Mouse (Mus musculus) megakaryocyte-erythroid progenitor cell, adult 5-6 weeks (primary cell): Measurements from ENCODE around the gene Dmxl2. TPM values are rescaled to one million over a fixed set of nuclear protein-coding genes. Genes with fewer than 3 reads are reported as not detected.

Experiments
- ATAC-seq: replicated peaks from 2 replicates; pipeline ENCODE4 v1.8.0; 2016; ENCODE audit warnings: mild to moderate bottlenecking, inconsistent platforms; ENCODE audit not compliant: severe bottlenecking, poor library complexity, low FRiP score, low TSS enrichment
- total RNA-seq, 2 experiments: library from RNA; stranded (forward) in 1 of 2; stranded (reverse) in 1 of 2; fragments of 200-1000, 215-1000 nt in 1 of 2; fragments of >200 nt in 1 of 2; fragmentation: Nextera tagmentation in 1 of 2; gene quantifications; 2 replicates each; pipeline ENCODE4 v1.2.3; 2014 to 2017

The Dmxl2 gene
- total RNA-seq, 2 experiments from 2014 or later: 0.26 to 2.6 TPM

GRCm38 (mm10) chr9:54342026-54342425, 159.4 kb downstream of the Dmxl2 start:
- ATAC-seq: no peak

DNA sequence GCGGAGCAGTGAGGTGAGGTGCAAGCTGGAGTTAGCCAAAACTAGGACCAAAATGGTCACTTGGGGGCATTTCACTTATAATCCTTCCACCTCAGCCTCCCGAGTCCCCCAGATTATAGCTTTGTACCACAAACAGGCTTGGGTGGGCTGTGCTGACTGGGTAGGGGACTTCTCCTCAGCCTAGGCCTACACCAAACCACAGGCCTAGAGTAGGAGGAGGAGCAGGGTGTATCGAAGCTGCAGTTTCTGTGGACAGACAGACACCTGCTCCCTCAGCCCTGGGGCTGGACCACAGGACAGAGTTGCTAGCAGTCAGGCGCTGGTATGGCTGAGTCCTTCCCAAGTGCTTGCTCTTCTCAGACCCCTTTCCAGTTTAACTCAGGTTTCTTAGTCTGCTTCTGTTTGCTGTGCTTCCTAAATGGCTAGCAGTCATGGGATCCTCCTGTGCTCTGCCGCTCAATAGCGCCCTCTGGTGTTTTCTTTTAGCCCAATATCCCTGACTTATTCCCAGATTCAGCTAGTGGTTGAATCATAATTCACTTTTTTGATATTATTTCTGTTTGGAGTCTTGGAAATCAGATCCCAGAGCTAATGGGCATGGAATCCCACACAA, 164.8 kb downstream of the Dmxl2 start:
- ATAC-seq: peak; percentile 37; the same call in 1 of the 2 replicates

DNA sequence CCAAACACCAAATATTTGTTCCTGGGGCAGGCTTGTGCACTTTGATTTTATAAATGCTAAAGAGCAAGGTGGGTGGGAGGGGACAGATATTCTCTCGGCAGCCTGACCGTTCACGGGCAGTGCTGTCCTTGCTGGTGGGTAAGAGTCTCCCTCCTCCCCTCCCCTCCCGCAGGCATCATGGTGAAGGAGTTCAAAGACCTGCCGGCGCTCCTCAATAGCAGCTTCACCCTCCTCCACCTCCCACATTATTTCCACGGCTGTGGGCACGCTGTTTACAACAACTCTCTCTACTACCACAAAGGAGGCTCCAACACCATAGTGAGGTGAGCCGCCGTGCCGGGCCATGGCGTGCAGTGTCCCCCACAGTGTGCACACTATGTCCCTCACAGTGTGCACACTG, 165.8 kb downstream of the Dmxl2 start:
- ATAC-seq: no peak

- ATAC-seq: no peak
These were observed 172.2 kb downstream of the Dmxl2 start for GRCm38 (mm10) chr9:54329201-54329600.

- peak; percentile 77 for ATAC-seq
These were observed 178.0 kb downstream of the Dmxl2 start for GRCm38 (mm10) chr9:54323456-54323855.

GRCm38 (mm10) chr9:54316363-54316762, 185.1 kb downstream of the Dmxl2 start:
- ATAC-seq: no peak

Other genes starting within 250 kb of the Dmxl2 start
- not detected in 2 replicates for gene Cyp19a1, start 233.5 kb downstream of the Dmxl2 start, total RNA-seq (2014; fragmentation: Nextera tagmentation)
- gene Cyp19a1, start 233.5 kb downstream of the Dmxl2 start, total RNA-seq (2017): not detected in 2 replicates
- gene Gldn, start 215.1 kb downstream of the Dmxl2 start, total RNA-seq (2014; fragmentation: Nextera tagmentation): not detected in 2 replicates
- not detected in 2 replicates for gene Gldn, start 215.1 kb downstream of the Dmxl2 start, total RNA-seq (2017)
- gene Sh2d7, start 37.4 kb upstream of the Dmxl2 start, total RNA-seq (2014; fragmentation: Nextera tagmentation): not detected in 2 replicates
- gene Sh2d7, start 37.4 kb upstream of the Dmxl2 start, total RNA-seq (2017): not detected in 2 replicates
- gene Cib2, start 58.6 kb upstream of the Dmxl2 start, total RNA-seq (2014; fragmentation: Nextera tagmentation): not detected in 2 replicates
- not detected in 2 replicates for gene Cib2, start 58.6 kb upstream of the Dmxl2 start, total RNA-seq (2017)
- gene Idh3a, start 84.7 kb upstream of the Dmxl2 start, total RNA-seq (2014; fragmentation: Nextera tagmentation): 135 and 146 TPM in 2 replicates
- gene Idh3a, start 84.7 kb upstream of the Dmxl2 start, total RNA-seq (2017): 105 and 155 TPM in 2 replicates
- gene Acsbg1, start 160.2 kb upstream of the Dmxl2 start, total RNA-seq (2014; fragmentation: Nextera tagmentation): 0.12 TPM in 1 of 2 replicates, not detected in the other
- gene Acsbg1, start 160.2 kb upstream of the Dmxl2 start, total RNA-seq (2017): not detected in 2 replicates
- 9.2 and 10.4 TPM in 2 replicates for gene Dnaja4, start 197.2 kb upstream of the Dmxl2 start, total RNA-seq (2014; fragmentation: Nextera tagmentation)
- gene Dnaja4, start 197.2 kb upstream of the Dmxl2 start, total RNA-seq (2017): 6.1 and 7.4 TPM in 2 replicates
- 94.9 and 125 TPM in 2 replicates for gene Wdr61, start 232.9 kb upstream of the Dmxl2 start, total RNA-seq (2014; fragmentation: Nextera tagmentation)
- 123 and 136 TPM in 2 replicates for gene Wdr61, start 232.9 kb upstream of the Dmxl2 start, total RNA-seq (2017)